Mouse (Mus musculus): ENCODE measurements at regions not wholly inside any gene's neighbourhood (a gene's known extent, or its start where the extent isn't known, plus 50 kb on each side); places are given as distances from the start of the nearest gene placed in this dataset.

DNA sequence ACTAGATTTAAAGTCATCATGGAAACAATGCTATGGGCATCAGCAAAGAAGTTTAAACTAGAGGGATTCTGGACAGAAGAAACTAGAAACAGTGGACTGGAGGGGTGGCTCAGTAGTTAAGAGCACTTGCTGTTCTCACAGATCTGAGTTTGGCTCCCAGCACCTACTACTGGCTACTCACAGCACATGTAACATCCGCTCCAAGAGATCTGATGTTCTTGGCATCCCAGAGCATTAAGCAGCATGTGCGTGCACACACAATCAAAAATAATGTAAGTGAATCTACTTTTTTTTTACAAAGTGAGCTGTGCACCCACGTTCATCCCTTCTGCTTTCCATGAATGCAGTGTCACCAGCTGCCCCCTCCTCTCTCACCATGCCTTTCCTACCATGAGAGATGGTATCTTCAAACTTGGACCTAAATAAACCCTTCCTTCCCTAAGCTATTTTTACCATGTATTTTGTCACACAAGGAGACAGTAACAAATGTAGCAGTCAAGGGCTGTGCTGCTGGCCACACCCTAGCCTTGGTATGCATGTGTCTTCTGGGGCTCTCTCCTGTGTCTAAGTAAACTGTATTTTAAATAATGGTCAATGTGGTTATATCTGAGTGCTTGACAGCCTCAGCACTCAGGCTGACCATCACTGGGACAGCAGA, 53.3 kb upstream of the Cldn5 start:
- TF ChIP-seq CTCF (IDR thresholded peaks at IDR 0.05; ENCODE audit: control insufficient read depth, insufficient read depth, insufficient replicate concordance, low read depth, low read length) (no peak), POLR2A (IDR thresholded peaks at IDR 0.05; ENCODE audit: control insufficient read depth, low read depth, low read length) (no peak)
